Mouse (Mus musculus) bone marrow, adult 2 months (tissue): Measurements from ENCODE around the gene Csrnp3.

ENCODE experiments used
- CTCF ChIP-seq: fragments of 200-500 bp; IDR thresholded peaks from 2 replicates; pipeline ENCODE4 v1.5.1; 2011; ENCODE audit warnings: low read length, control low read depth; ENCODE audit not compliant: control insufficient read depth, insufficient read depth
- POLR2A ChIP-seq: fragments of 200-500 bp; IDR thresholded peaks from 2 replicates; pipeline ENCODE4 v1.6.1; 2011; ENCODE audit warnings: low read depth, mild to moderate bottlenecking, control low read depth, low read length, borderline replicate concordance; ENCODE audit not compliant: control insufficient read depth

GRCm38 (mm10) chr2:65908526-65908925 is 63.0 kb downstream of the Csrnp3 start:
- TF ChIP-seq CTCF = no peak
- TF ChIP-seq POLR2A = no peak
